Mouse (Mus musculus) intestine, embryonic 14.5 days (tissue): ENCODE data around the gene Bcl11b. TPM values are rescaled to one million over a fixed set of nuclear protein-coding genes. Genes with fewer than 3 reads are reported as not detected.

ENCODE experiments used
- ATAC-seq: fragments of 200-750 bp; cut with Nextera tagmentation; replicated peaks from 2 replicates; pipeline ENCODE4 v1.8.0; 2017; ENCODE audit warnings: low read depth, moderate number of reproducible peaks, moderate TSS enrichment, moderate library complexity; ENCODE audit not compliant: low FRiP score, low TSS enrichment
- DNase-seq: peaks from one replicate; pipeline ENCODE4 v3.0.0-alpha.2; 2018; ENCODE audit warnings: low spot score
- H3K27ac ChIP-seq: fragments of 300-500 bp; sonication (generic); 2 replicates; pipeline ENCODE4 v1.5.1; 2014; ENCODE audit warnings: low read depth, mild to moderate bottlenecking, control low read depth
- H3K27me3 ChIP-seq: fragments of 300-500 bp; sonication (generic); replicated peaks from 2 replicates; pipeline ENCODE4 v1.6.1; 2014; ENCODE audit warnings: low read length, control low read depth; ENCODE audit not compliant: control insufficient read depth, insufficient read depth
- H3K36me3 ChIP-seq: fragments of 300-500 bp; sonication (generic); 2 replicates; pipeline ENCODE4 v1.6.1; 2014; ENCODE audit warnings: low read length, control low read depth; ENCODE audit not compliant: control insufficient read depth, insufficient read depth
- H3K4me1 ChIP-seq: fragments of 300-500 bp; sonication (generic); replicated peaks from 2 replicates; pipeline ENCODE4 v1.6.1; 2014; ENCODE audit warnings: low read length, control low read depth, mixed read lengths; ENCODE audit not compliant: control insufficient read depth, insufficient read depth
- H3K4me2 ChIP-seq: fragments of 300-500 bp; sonication (generic); 2 replicates; pipeline ENCODE4 v1.6.1; 2014; ENCODE audit warnings: low read length
- H3K4me3 ChIP-seq: fragments of 300-500 bp; sonication (generic); 2 replicates; pipeline ENCODE4 v1.5.1; 2014; ENCODE audit warnings: low read depth, low read length, control low read depth, mixed read lengths
- H3K9ac ChIP-seq: fragments of 300-500 bp; sonication (generic); 2 replicates; pipeline ENCODE4 v1.6.1; 2014; ENCODE audit warnings: mild to moderate bottlenecking, low read length
- H3K9me3 ChIP-seq: fragments of 300-500 bp; sonication (generic); 2 replicates; pipeline ENCODE4 v1.6.1; 2016; ENCODE audit warnings: low read length, control low read depth; ENCODE audit not compliant: control insufficient read depth
- WGBS: fragments of 180-500 bp; shearing (Covaris S2); extraction: QIAGEN DNeasy Blood & Tissue Kit; methylation state at CpG from one replicate; pipeline ENCODE4 v1.1.7; 2014; 5-methylcytosine and 5-hydroxymethylcytosine counted together
- polyA plus RNA-seq: library from polyadenylated mRNA; unstranded; fragments of >200 nt; fragmentation: Nextera tagmentation; extraction: Ambion mirVana; gene quantifications from 2 replicates; pipeline ENCODE4 v1.2.1, GENCODE M21; 2014

Bcl11b gene
- polyA plus RNA-seq, 1 experiment from 2014 or later: 8.8 TPM

- Histone ChIP-seq H3K27ac (no peak overlapping the region), H3K36me3 (no peaks in the 10 kb centered on the region), H3K27me3 (no peaks in the 10 kb centered on the region), H3K4me2 (no peak overlapping the region), H3K9me3 (peaks cover 6% of the 10 kb centered on the region; the same call in 1 of the 2 replicates), H3K4me1 (no peaks in the 10 kb centered on the region), H3K9ac (no peak overlapping the region), H3K4me3 (no peak overlapping the region)
- DNase-seq: no peak
- WGBS: 86% methylated on average over 3 of the region's 3 CpGs
- ATAC-seq: no peak
Measured at GRCm38 (mm10) chr12:107905333-107905732, 98.1 kb downstream of the Bcl11b start.

GRCm38 (mm10) chr12:107904457-107904856 lies 98.9 kb downstream of the Bcl11b start:
- H3K36me3 ChIP-seq: no peaks in the 10 kb centered on the region
- no peaks in the 10 kb centered on the region for H3K4me1 ChIP-seq
- H3K9ac ChIP-seq: no peak overlapping the region
- 88% methylated on average over 11 of the region's 11 CpGs for WGBS
- peaks cover 6% of the 10 kb centered on the region; the same call in 1 of the 2 replicates for H3K9me3 ChIP-seq
- no peaks in the 10 kb centered on the region for H3K27me3 ChIP-seq
- no peak overlapping the region for H3K4me2 ChIP-seq
- no peak overlapping the region for H3K4me3 ChIP-seq
- DNase-seq: no peak
- no peak overlapping the region for H3K27ac ChIP-seq
- ATAC-seq: no peak

DNA sequence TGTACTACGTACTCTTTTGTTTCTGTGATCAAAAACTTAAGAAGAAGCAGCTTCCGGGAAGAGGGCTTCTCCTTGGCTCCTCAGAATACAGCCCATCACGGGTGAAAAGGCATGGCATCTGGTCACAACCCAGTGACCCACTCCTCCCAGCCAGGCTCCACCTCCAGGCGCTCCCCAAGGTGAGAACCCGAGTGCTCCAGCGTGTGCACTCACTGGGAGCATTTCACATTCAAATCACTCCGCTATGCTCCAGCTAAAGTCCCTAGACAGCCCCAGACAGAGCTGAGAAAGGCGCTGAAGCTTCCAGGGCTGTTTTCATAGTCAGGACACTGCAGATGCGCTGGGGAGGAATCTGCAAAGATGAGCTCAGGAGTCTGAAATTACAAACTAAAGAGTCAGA lies 99.5 kb downstream of the Bcl11b start:
- WGBS: 41% methylated on average over 9 of the region's 9 CpGs
- H3K4me3 ChIP-seq: no peak overlapping the region
- no peak for ATAC-seq

GRCm38 (mm10) chr12:107891449-107891848 lies 112.0 kb downstream of the Bcl11b start:
- no peak for ATAC-seq
- no peak overlapping the region for H3K4me3 ChIP-seq
- no peaks in the 10 kb centered on the region for H3K36me3 ChIP-seq
- H3K4me2 ChIP-seq: no peak overlapping the region
- H3K4me1 ChIP-seq: peaks cover 11% of the 10 kb centered on the region; the same call in 1 of the 2 replicates
- WGBS: 88% methylated on average over 3 of the region's 3 CpGs
- H3K27me3 ChIP-seq: no peaks in the 10 kb centered on the region
- no peak overlapping the region for H3K9ac ChIP-seq
- H3K9me3 ChIP-seq: no peaks in the 10 kb centered on the region
- DNase-seq: no peak
- H3K27ac ChIP-seq: no peak overlapping the region

More for the DNA sequence above, 99.5 kb downstream of the Bcl11b start:
- H3K36me3 ChIP-seq: no peaks in the 10 kb centered on the region
- H3K4me2 ChIP-seq: no peak overlapping the region
- H3K4me1 ChIP-seq: no peaks in the 10 kb centered on the region
- peaks cover 6% of the 10 kb centered on the region; the same call in 1 of the 2 replicates for H3K9me3 ChIP-seq
- no peaks in the 10 kb centered on the region for H3K27me3 ChIP-seq
- H3K9ac ChIP-seq: no peak overlapping the region
- H3K27ac ChIP-seq: no peak overlapping the region
- DNase-seq: no peak

GRCm38 (mm10) chr12:107890326-107890725 lies 113.1 kb downstream of the Bcl11b start:
- Histone ChIP-seq H3K27ac (no peak overlapping the region), H3K9ac (no peak overlapping the region), H3K36me3 (no peaks in the 10 kb centered on the region), H3K4me2 (no peak overlapping the region), H3K9me3 (no peaks in the 10 kb centered on the region), H3K4me3 (no peak overlapping the region), H3K27me3 (no peaks in the 10 kb centered on the region), H3K4me1 (peaks cover 11% of the 10 kb centered on the region; the same call in 1 of the 2 replicates)
- ATAC-seq (no peak), DNase-seq (no peak)
- 82% methylated on average over 7 of the region's 7 CpGs for WGBS

DNA sequence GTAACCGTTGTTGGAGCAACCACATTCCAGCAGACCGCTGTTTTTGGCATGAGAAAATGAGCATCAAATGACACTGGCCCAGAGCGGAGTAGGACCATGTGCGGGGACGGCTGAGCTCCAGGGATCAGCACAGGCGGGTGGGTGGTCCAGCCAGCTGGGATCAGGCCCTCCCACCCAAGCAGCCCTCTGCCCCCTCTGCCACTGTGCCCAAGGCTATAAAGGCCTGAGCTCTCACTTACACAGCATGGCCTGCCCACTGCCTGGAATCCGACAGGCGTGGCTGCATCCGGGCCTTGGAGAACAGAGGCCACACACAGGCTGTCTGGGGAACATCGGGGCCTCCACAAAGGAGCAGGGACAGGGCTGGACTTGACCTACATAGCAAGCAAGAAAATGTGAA lies 113.6 kb downstream of the Bcl11b start:
- DNase-seq: no peak
- no peaks in the 10 kb centered on the region for H3K36me3 ChIP-seq
- no peak for ATAC-seq
- H3K4me2 ChIP-seq: no peak overlapping the region
- no peaks in the 10 kb centered on the region for H3K27me3 ChIP-seq
- H3K27ac ChIP-seq: no peak overlapping the region
- no peak overlapping the region for H3K9ac ChIP-seq
- H3K4me1 ChIP-seq: peaks cover 11% of the 10 kb centered on the region; the same call in 1 of the 2 replicates
- 63% methylated on average over 10 of the region's 10 CpGs for WGBS
- no peak overlapping the region for H3K4me3 ChIP-seq
- no peaks in the 10 kb centered on the region for H3K9me3 ChIP-seq

DNA sequence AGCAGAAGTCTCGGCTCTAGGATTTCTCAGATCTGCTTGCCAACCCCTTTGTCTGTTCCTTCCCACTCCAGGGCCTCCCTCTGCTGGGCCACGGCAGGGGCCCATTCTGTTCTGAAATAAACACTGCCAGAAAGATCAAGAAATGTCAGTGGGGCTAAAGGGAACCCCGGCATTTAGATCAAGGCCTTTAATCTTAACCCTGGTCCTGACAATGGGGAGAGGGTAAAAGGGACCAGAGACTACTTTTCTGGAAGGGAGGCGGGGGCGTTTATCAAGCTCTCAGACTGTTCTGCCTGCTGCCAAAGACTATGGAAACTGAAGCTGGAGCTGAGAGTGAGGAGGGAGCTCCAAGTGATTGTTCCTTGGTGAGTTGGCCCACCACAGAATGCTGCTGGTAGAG lies 114.8 kb downstream of the Bcl11b start:
- no peaks in the 10 kb centered on the region for H3K36me3 ChIP-seq
- no peaks in the 10 kb centered on the region for H3K27me3 ChIP-seq
- H3K27ac ChIP-seq: no peak overlapping the region
- WGBS: 47% methylated on average over 5 of the region's 5 CpGs
- no peak overlapping the region for H3K9ac ChIP-seq
- DNase-seq (no peak), ATAC-seq (no peak)
- H3K9me3 ChIP-seq: no peaks in the 10 kb centered on the region
- H3K4me2 ChIP-seq: no peak overlapping the region
- H3K4me1 ChIP-seq: peaks cover 11% of the 10 kb centered on the region; the same call in 1 of the 2 replicates
- no peak overlapping the region for H3K4me3 ChIP-seq

DNA sequence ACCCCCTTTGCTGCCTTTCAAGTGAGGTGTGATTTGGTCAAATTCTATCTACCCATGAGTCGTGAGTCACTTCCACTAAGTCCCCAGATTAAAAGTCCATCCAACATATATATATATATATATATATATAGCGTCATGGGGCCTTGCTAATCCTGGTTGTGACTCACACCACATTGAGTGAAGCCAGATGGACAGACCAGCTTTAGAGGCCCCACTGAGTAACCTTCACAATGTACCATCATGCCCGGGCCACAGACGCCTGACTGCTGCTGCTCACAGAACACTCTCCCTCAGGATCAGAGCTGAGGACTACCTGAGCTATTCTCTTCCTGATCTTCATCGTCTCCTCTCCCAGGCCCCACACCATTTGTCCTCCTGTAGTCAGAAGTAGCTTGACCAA lies 115.4 kb downstream of the Bcl11b start:
- Histone ChIP-seq H3K9ac (no peak overlapping the region), H3K36me3 (no peaks in the 10 kb centered on the region), H3K27me3 (no peaks in the 10 kb centered on the region), H3K4me1 (peaks cover 11% of the 10 kb centered on the region; the same call in 1 of the 2 replicates), H3K9me3 (no peaks in the 10 kb centered on the region), H3K4me3 (no peak overlapping the region), H3K27ac (no peak overlapping the region), H3K4me2 (no peak overlapping the region)
- 78% methylated on average over 5 of the region's 5 CpGs for WGBS
- ATAC-seq: no peak
- DNase-seq: no peak

DNA sequence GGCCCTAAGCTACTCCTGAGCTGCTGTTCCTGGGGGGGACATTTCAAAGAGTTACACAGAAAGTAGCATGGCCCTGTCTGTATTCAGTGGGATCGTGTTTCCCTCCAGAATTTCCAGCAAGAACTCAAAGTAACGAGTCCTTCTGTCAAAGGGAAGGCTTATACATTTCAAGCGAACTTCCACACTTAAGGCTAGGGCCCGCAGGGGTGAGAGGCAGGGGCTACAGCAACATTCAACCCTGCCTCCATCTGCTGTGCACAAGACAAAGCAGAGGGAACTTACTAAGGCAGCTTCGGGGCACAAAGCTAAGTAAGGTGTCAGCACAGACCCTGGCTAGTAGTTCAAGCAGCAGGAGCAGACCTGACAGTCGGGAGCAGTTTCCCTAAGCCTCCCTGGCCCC lies 115.8 kb downstream of the Bcl11b start:
- H3K27me3 ChIP-seq: no peaks in the 10 kb centered on the region
- H3K9ac ChIP-seq: no peak overlapping the region
- H3K27ac ChIP-seq: no peak overlapping the region
- H3K36me3 ChIP-seq: no peaks in the 10 kb centered on the region
- H3K4me1 ChIP-seq: peaks cover 11% of the 10 kb centered on the region; the same call in 1 of the 2 replicates
- no peaks in the 10 kb centered on the region for H3K9me3 ChIP-seq
- ATAC-seq (no peak), DNase-seq (no peak)
- 53% methylated on average over 6 of the region's 6 CpGs for WGBS
- no peak overlapping the region for H3K4me3 ChIP-seq
- no peak overlapping the region for H3K4me2 ChIP-seq
